Mouse (Mus musculus) brain, adult 2 months (tissue): Measurements from ENCODE around the gene Rora.

ENCODE experiments used
- DNase-seq: peaks from one replicate; pipeline ENCODE4 v3.0.0; 2011; ENCODE audit warnings: low read depth, low spot score

Rora gene

DNA sequence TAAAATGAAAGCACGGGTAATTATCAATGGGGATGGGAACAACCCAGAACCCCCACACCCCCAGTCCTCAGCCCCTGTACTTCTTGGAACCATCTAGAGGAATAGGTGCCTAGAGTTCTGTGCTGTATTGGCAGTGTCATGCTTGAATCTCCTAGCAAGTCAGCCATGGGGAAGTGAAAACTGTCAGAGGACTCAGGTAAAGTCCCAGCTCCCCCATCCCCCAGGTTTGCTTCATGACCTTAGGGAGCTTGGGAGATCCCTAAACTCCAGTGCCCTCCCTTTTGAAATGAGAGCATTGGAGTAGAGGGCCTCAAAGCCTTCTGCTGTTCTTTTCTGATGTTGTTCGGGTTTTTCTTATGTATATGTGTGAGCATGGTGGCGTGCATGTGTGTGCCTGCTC lies 294.6 kb downstream of the Rora start:
- no peak for DNase-seq

DNA sequence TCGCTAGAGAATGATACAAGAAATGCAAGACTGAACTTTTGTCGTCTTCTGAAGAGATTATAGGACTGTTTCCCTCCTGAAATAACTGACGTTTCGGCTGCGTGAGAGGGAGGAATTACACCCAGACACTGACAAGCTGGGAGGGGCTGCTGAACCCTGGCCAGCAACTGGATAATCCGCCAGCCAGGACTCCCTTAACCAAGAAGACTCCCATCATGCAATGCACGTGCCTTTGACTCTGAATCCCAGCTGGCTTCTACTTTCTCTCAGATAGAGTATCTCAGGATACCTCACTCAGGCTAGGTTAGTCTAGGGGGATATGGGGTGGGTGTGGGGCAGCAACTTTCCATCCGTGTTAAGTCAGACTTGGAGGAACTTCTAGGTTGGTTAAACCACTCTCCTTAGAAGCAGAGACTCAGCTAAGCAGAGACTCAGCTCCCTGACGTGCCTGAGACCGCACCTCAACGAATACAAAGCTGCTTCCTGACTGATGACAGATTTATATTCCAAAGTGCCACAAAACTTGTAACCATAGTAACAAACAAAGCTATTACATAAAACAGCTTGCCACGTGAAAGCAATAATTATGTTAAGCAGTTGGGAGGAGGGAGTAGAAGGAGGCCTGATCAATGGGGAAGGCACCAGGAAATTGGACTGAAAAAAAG lies 302.8 kb downstream of the Rora start:
- peak; percentile 29 for DNase-seq

DNA sequence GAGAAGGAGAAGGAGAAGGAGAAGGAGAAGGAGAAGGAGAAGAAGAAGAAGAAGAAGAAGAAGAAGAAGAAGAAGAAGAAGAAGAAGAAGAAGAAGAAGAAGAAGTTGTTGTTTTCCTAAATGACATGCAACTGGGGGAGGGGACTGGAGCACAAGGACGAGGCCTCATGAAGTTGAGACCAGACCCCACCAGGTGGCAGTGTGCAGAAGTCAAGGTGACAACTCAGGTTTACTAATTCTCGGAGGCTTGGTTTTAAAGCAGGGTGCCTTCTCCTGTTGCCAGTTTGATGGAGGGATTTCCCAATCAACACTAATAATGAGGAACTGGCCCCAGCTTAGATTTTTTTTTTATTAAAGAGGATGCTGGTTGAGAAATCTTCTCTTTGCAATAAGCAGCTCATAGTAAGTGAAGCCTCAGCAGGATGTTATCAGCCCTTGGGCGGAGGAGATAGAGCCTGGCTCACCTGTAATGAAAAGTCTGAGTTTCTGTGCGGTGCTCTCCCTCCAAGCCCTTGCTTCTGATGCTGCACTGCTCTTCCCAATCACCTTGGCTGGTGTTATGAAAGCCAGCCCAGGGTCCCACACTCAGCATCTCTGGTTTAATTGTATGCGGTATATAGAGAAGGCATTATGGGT lies 303.5 kb downstream of the Rora start:
- peak; percentile 82 for DNase-seq

DNA sequence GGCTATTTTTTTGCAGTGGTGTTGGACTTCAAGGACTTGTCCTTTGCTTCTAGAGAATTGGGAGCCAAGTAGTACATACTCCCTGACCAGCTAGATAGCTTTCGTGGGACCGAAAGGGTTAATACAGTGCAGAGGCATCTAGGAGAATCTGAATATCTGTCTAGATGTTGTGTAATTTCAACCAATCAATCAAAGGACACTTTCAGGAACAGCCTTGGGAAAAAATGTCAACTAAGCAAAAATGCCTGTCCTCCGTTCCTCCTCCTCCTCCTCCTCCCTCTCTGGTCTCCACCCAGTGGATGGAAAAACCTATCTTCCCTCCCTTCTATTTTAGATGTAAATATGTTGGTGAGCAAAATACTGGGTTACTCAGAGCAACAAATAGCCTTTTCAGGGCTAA lies 304.2 kb downstream of the Rora start:
- DNase-seq = no peak

DNA sequence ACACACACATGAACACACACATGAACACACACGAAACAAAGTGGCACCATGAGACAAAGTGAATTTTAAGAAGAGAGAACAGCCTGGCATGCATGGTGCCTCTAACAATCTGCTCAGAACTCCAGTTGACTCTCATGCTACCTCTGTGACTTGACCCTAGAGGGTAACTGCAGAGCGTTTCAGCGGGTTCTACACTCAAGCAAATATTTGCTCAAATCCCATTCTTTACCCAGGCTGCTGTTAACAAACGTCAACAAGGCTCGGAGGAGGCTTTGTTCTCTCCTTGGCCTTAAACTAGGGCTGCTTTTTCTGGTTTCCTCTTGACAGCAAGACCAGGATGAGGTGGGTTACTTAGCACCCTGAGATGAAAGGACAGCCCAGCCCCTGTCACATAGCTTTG lies 305.3 kb downstream of the Rora start:
- no peak for DNase-seq

DNA sequence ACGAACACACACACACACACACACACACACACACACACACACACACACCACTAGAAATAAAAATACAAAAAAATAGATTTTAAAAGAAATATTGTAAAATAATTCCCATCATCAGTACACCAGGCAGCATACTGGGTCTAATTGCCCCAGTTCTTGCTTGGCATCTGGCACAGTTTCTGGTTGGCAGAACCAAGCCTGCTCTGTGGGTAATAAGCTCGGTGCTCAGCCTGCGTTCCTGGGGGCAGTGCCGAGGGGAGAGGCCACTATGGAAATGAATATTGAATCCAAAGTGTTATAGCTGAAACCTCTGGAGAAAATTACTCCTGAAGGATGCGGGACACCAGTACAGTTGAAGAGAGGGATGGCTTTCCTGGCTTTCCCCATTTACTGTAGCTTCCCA lies 310.3 kb downstream of the Rora start:
- DNase-seq = peak; percentile 61

DNA sequence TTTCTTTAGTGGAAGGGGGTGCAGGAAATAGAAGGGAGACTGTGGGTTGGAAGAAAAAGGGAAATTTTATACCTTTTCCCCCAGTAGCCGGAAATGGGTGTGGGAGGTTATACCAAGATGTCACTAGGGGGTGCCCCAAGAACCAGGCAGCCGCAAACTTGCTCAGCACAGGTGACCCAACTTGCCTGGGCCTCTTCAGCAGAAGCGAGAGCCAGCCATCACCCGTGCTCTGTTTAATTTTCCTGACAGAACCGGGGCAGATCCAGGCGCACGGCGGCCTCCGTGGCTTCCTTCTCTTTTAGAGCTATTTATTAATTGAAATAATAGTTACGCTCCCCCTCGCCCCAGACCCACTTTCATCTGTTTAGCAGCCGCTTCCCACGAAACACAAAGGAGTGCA lies 313.0 kb downstream of the Rora start:
- peak; percentile 72 for DNase-seq

DNA sequence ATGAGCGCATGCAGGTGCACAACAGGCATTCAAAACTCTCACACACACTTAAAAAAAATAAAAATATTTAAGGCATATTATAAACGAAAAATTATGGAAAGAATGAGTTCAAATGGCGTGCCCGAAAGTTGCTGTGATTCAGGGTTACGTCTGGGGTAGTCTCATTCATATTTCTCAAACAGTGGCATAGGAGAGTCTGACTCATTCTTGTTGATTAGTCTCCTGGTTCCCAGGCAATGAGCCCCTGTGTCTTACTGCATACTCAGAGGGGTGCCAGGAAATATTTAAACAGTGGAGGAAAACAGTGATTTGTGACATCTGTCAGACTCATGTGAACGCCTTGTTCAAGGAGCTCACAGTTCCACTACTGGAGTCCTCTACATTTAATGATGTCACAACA lies 316.5 kb downstream of the Rora start:
- no peak for DNase-seq

DNA sequence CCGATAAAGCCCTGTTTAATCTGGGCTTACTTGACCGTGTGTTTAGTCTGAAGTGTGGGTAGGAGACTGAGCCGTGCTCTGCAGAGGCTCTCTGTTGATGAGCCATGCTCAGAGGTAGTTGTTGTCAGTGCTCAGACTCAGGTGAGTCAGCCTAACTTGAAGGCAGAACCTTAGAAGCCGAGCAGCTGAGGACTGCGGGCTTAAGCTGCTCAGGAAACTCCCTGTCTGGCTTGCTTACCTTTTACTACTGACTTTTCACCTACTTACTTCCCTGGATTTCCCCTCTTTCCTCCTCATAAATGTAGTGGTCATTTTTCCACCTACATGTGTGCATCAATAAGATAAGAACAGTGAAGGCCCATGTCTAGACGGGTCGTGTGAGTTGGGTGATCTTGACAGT lies 318.7 kb downstream of the Rora start:
- DNase-seq = no peak

DNA sequence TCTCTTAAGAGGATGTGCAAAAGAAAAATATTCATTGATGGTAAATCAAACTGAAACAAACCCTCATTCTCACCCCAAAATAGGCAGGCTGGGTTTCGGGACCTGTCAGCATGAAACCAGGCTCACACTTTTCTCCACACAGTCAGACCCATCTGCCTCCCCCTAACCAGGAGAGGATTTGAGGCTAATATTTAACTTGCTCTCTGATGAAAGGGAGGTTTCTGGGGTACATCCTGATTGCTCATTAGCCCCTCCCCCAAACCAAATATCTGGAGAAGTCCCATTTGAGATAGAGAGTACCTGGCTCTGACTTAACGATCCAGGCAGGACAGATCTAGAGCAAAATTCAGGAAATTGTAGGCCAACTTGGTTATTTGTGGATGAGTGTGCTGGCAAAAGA lies 320.9 kb downstream of the Rora start:
- no peak for DNase-seq

DNA sequence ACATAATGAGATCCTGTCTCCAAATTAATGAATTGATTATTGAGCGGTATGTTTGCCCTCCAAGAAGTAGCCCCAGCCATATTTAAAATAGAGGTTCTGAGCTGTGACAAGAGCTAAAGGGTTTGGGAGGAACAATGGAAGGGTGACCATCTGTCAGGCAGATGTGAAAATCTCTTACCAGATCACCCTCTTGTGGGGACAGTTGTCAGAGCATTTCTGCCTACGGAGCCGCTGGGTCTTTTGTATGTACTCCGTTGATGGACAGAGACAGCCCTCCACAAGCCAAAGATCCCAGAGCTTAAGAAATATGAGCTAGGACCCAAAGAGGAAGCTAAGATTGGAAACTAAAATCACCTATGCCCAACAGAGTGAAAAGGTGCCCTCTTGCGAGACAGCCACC lies 322.6 kb downstream of the Rora start:
- no peak for DNase-seq

DNA sequence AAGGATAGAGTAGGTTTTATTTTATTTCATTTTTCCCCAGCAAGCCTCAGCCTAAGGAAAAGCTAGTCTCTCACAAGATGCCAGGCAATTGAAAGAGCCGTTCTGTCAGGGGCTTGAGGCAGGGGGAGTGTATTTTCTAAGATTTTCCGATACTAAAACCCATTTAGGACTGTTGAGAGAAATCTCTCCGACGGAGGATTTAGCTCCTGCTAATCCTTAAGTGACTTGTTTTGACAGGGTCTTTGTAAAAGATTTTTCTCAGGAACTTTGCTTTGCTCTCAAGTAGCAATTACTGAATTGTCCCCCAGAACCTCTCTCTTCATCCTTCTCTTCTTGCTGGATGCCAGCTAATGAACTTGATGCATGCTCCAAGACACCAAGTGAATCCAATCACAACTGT lies 323.3 kb downstream of the Rora start:
- no peak for DNase-seq

DNA sequence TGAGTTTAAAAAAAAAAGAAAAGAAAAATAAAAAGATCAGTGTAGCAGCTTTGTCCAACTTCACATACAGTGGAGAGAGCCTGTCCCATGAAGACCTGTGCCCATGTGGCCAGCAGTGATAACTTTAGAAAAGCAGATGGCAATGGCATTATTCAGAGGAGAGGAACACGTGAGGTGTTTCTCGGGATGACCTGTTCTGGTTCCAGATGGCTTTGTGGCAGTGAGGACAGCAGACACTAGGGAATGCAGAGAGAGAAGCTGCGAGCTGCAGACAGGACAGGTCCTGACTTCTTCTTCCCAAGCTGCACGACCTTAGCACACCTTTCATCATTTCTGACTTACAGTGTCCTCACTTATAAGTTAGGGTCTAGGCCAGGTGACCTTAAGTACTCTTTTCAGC lies 325.1 kb downstream of the Rora start:
- peak; percentile 78 for DNase-seq

DNA sequence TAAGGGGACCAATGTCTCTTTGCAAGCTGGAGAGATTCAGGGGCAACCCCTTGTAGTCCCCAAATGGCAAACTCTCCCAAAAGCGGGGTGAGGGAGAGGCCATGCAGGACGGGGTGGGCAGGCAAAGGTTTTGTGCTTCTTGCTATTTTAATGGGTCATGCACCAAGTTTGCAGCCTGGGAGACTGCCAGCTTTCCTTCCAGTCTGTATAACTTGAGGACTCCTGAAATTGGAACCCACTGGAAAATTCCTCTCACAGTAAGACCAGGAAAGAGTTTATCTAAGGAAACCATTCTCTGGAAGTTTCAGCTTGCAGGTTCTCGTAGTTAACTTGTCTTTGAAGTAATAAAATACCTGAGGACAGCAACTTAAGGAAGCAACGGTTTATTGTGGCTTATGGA lies 326.5 kb downstream of the Rora start:
- no peak for DNase-seq

DNA sequence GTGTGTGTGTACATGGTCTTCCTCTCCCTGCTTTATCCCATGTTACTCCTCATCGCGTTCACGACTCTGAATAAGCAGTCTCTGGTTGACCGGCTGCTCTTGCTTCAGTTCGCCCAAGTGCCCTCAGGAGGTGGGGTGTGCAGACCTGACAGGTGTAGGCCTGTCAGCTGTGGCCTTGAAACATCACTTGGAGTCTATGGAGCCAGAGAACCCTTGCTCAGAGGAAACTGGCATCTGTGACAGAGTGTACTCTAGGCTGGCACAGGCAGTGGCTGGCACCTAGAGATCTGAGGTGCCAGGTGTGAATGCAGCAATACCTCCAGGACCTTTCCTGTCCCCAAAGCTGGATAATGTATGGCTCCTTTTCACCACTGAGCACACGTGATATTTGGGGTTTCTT lies 331.5 kb downstream of the Rora start:
- DNase-seq = no peak

DNA sequence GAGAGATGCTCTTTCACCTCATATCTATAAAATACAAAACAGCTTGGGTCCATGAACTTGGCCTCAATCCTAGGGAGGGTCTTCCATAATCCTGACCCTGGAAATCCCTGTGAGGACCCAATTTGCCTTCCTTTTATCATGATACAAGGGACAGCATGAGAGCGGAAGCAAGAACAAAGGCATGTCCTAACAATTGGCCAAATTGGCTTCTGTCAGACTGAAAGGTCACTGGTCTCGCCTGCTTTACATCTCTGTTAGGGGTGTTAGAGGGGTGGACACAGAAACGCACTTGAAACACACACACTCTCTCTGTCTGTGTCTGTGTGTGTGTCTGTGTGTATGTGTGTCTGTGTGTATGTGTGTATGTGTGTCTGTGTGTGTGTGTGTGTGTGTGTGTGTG lies 332.2 kb downstream of the Rora start:
- DNase-seq = no peak

DNA sequence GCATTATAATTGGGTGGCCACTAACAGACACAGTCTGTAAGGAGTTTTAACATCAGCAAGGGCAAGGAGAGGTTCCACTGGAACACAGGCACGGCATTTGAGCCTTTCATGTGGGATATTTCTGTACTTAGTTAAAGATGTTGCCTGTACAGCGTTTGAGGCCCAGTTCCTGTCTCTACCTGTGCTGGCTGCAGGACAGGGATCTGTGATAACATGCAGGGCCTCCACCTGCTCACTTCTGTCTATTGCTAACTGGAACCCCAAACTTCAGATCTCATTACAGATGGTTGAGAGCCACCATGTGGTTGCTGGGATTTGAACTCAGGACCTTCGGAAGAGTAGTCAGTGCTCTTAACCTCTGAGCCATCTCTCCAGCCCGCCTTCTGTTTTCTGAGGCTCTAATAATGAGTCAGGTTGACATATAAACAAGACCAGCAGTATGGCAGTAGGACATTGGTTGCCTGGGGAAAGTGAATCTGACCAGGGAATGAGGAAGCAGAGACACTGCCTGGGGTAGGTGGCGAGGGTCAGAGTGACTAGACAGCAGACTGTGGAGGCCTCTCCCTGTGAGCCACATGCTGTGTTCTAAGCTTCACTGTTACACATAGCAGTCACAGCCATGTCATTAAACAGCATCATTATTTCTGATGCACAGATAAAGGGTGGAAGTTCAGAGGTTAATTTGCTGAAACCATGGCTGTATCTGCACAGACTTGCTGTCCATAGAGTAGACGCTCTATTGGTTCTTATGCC lies 333.9 kb downstream of the Rora start:
- DNase-seq = no peak

DNA sequence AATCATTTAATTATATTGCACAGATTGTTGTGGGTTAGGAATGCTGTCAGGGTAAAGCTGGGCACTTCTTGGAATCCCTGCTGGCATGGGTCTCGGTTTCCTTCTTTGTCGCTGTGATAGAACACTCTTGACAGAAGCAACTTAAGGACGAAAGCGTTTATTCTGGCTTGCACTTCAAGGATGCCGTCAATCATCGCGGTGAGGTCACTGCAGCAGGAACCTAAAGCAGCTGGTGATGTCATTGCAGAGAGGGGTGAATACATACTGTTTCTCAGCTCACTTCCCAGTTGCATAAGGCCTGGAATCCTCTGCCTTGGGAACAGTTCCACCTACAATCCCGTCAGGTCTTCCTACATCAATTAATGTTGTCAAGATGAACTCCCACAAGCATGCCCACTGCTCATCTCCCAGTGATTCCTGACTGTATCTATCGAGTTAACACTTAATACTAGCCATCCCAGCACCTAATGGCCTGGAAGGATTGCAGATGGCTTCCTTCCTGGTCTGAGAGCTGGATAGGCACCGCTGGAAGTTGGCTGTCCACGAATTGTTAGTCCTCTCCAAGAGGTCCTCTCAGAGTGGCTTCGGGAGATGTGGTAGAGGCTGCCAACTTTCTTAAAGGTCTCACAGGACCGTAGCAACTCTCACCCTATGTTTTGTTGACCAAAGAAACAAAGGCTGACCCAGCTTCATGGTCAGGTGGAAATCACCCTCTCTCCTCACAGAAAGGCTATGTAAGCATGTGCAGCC lies 334.8 kb downstream of the Rora start:
- DNase-seq = peak; percentile 24

DNA sequence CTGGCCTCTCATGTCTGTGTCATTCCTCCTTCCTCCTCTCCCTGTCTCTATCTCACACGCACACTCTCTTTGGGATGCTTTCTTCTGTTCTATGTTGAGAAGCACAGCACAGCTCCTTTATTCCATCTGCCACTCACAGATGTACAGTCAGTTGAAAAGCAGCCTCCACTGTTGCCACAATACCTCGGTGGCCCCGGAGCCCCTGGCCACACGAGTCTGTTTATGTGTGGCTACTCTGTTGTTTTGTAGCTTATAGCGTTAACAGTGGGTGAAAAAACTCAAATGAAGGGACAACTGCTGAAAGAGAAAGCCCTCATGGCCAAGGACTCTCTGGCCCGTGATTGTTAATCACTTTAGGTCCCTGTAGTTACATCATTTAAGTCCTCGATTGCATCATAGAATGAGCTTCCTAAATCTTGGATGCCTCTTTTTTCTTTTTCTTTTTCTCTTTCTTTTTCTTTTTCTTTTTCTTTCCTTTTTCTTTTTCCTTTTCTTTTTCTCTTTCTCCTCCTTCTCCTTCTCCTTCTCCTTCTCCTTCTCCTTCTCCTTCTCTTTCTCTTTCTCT lies 336.4 kb downstream of the Rora start:
- DNase-seq = no peak

DNA sequence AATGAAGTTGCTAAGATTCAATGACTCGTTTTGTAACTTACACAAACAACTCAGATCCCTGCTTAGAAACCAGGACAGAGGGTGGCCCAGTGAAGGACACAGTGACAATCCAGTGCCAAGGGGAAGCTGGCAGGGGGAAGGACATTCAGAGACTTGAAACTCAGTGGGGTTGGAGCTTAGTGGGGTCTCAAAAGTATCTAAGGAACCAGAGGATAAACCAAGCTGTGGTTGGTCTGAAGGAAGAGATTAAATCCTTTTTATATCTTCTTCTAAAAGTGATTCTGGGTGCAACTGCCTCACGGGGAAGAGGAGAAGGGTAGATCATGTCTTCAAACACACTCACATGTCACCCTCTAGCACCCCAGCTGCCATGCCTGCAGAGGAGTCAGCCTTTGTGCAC lies 340.3 kb downstream of the Rora start:
- no peak for DNase-seq

DNA sequence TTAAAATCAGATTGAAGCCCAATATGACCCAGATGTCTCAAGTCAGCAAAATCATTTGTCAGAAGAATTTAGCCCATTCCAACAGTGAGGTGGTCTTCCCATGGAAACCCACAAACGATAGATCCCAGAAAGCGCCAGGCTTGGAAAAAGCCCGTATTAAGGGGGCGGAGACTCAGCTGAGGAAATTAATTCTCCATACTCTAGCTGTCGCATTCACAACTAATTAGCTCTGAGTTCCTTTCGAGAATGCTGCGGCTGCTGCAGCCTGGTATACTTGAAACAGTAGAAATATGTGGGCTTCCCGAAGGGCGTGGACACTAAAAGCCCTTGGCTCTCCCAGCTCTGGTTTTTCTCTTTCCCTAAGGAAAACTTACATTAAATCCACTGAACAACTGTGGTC lies 345.4 kb downstream of the Rora start:
- DNase-seq = no peak

DNA sequence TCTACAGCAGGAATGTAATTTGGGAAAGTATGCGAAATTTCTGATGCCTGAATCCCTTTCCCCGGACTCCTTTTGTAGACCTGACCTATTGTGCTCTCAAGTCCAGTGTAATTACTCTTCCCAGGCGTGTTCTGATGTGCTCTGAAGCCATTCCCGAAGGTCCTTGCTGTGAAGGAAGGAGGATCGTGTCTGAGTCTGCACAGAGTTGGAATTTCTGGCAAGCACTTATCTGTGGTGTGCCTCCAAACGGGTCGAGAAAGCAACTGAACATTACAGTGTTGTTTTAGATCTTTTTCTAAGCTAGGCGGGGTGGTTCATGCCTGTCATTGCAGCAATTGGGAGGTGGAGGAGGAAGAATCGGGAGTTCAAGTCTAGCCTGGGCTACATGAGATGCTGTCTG lies 350.9 kb downstream of the Rora start:
- no peak for DNase-seq
